Mouse (Mus musculus) myocyte (in vitro differentiated cells): Measurements from ENCODE around the gene Agap3.

Experiments
- E2F4 ChIP-seq: IDR thresholded peaks from one replicate; pipeline ENCODE4 v1.6.1; 2011; ENCODE audit warnings: mild to moderate bottlenecking, control low read depth, moderate library complexity; ENCODE audit not compliant: insufficient read depth
- MAX ChIP-seq: IDR thresholded peaks from one replicate; pipeline ENCODE4 v1.6.1; 2011; ENCODE audit warnings: low read depth, mild to moderate bottlenecking, control low read depth
- POLR2A ChIP-seq: IDR thresholded peaks from one replicate; pipeline ENCODE4 v1.6.1; 2011; ENCODE audit warnings: low read depth, mild to moderate bottlenecking, control low read depth, moderate library complexity; ENCODE audit not compliant: insufficient read length
- TCF12 ChIP-seq: IDR thresholded peaks from one replicate; pipeline ENCODE4 v1.6.1; 2011; ENCODE audit warnings: mild to moderate bottlenecking, control low read depth; ENCODE audit not compliant: poor library complexity, insufficient read depth, severe bottlenecking
- USF1 ChIP-seq: IDR thresholded peaks from one replicate; pipeline ENCODE4 v1.6.1; 2011; ENCODE audit warnings: low read depth, mild to moderate bottlenecking, control low read depth, moderate library complexity

GRCm38 (mm10) chr5:24537618-24538017 is 85.6 kb downstream of the Agap3 start:
- TF ChIP-seq TCF12 = no peak
- no peak for TF ChIP-seq E2F4
- TF ChIP-seq POLR2A = no peak
- no peak for TF ChIP-seq USF1
- TF ChIP-seq MAX = no peak
